ENCODE assay signal across 22 mouse cellular contexts in the genomic region with DNA sequence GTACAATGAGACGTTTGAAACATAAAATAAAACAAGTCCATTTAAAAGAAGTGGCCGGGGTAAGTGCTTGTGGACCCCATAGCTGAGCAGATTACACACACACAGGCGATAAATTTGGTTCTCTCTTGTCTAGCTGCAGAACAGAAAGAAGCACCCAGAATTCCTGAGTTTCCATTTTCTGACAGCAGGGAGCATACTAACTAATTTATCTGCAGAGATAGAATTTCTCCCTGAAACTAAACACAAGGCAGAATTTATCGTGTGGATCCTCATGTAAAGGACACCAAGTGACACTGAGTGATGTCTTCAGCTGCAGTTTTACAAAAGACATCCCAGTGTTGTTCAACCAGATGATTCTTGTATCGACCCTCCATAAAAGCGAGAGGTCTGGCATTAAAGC.
DNase-seq lines count a peak whose midpoint lies in the region; ATAC-seq and TF ChIP-seq lines count a peak whose summit lies in the region.
"Had no signal": no experiment of that assay in that cellular context is flagged by ENCODE, and none has a peak within 500 bp of the region (broad histone marks: within the 10 kb centered on the region; RNA-seq: fewer than 3 reads in every experiment).

No protein-coding gene starts in this region.

- H3K4me2 ChIP-seq in hindbrain, embryonic 12.5 days (replicated peaks): no peak overlapping the region
- no peak overlapping the region for H3K4me2 ChIP-seq in midbrain, embryonic 11.5 days
- H3K4me2 ChIP-seq: embryonic facial prominence, embryonic 13.5 days; heart, embryonic 11.5 days; hindbrain, embryonic 14.5 days; intestine, embryonic 15.5 days had no signal

- peaks cover 40% of the 10 kb centered on the region for H3K4me1 ChIP-seq in hindbrain, embryonic 10.5 days (replicated peaks)
- H3K4me1 ChIP-seq in hindbrain, embryonic 12.5 days: peaks cover 13% of the 10 kb centered on the region
- peaks cover 27% of the 10 kb centered on the region for H3K4me1 ChIP-seq in midbrain, embryonic 10.5 days
- peaks cover 8% of the 10 kb centered on the region for H3K4me1 ChIP-seq in midbrain, embryonic 11.5 days (ENCODE audit: control insufficient read depth, insufficient read depth, low read length)
- no peaks in the 10 kb centered on the region for H3K4me1 ChIP-seq in thymus, adult 2 months (replicated peaks; ENCODE audit: control insufficient read depth, insufficient read depth, low read length)
- H3K4me1 ChIP-seq: intestine, embryonic 15.5 days had no signal

- no peak for ATAC-seq in hindbrain, embryonic 12.5 days (ENCODE audit: low FRiP score)
- no peak for ATAC-seq in midbrain, embryonic 11.5 days (ENCODE audit: low FRiP score)
- ATAC-seq: intestine, embryonic 15.5 days; midbrain, embryonic 16.5 days had no signal

- no peaks in the 10 kb centered on the region for H3K36me3 ChIP-seq in hindbrain, embryonic 10.5 days
- H3K36me3 ChIP-seq in hindbrain, embryonic 12.5 days: no peaks in the 10 kb centered on the region
- no peaks in the 10 kb centered on the region for H3K36me3 ChIP-seq in midbrain, embryonic 10.5 days
- no peaks in the 10 kb centered on the region for H3K36me3 ChIP-seq in midbrain, embryonic 11.5 days (ENCODE audit: control insufficient read depth, insufficient read depth, low read length)
- no peaks in the 10 kb centered on the region for H3K36me3 ChIP-seq in thymus, adult 2 months (ENCODE audit: control insufficient read depth, insufficient read depth, low read length)
- H3K36me3 ChIP-seq: embryonic facial prominence, embryonic 13.5 days; G1E; intestine, embryonic 15.5 days had no signal

- H3K9ac ChIP-seq in hindbrain, embryonic 12.5 days: no peak overlapping the region
- H3K9ac ChIP-seq in midbrain, embryonic 11.5 days (ENCODE audit: low read length): no peak overlapping the region
- H3K9ac ChIP-seq: embryonic facial prominence, embryonic 13.5 days; hindbrain, embryonic 14.5 days; intestine, embryonic 15.5 days had no signal

- TF ChIP-seq POLR2A in thymus, adult 2 months (IDR thresholded peaks at IDR 0.05; ENCODE audit: control insufficient read depth, extremely low read depth, insufficient read depth, low read length, poor library complexity): no peak

- H3K4me3 ChIP-seq in hindbrain, embryonic 10.5 days: no peak overlapping the region
- no peak overlapping the region for H3K4me3 ChIP-seq in hindbrain, embryonic 12.5 days
- no peak overlapping the region for H3K4me3 ChIP-seq in midbrain, embryonic 10.5 days
- no peak overlapping the region for H3K4me3 ChIP-seq in midbrain, embryonic 11.5 days (ENCODE audit: low read depth, low read length)
- H3K4me3 ChIP-seq in thymus, adult 2 months (ENCODE audit: control insufficient read depth, insufficient read depth, low read length): no peak overlapping the region
- H3K4me3 ChIP-seq: embryonic facial prominence, embryonic 13.5 days; gastrocnemius, adult 2 months; intestine, embryonic 15.5 days had no signal

- no peak for DNase-seq in hindbrain, embryonic 10.5 days (ENCODE audit: low spot score)
- DNase-seq in midbrain, embryonic 10.5 days (ENCODE audit: low spot score): no peak
- DNase-seq in midbrain, embryonic 11.5 days (ENCODE audit: low spot score, missing footprints): no peak
- DNase-seq in brain, adult 2 months (ENCODE audit: low read depth, low spot score): peak; percentile 49
- DNase-seq in yolk sac, embryonic 10.5 days (ENCODE audit: low spot score): no peak
- DNase-seq in thymus, adult 2 months: no peak
- DNase-seq: adrenal gland, postnatal 14 days; cerebellum, adult 11 months; gastrocnemius, adult 2 months; heart, postnatal 10 days; kidney, adult 9 months; layer of hippocampus, postnatal 36 days; liver; lung, postnatal 14 days; thymus, postnatal 4 days had no signal

- 77% methylated on average over 6 of the region's 6 CpGs for WGBS in hindbrain, embryonic 10.5 days
- 66% methylated on average over 6 of the region's 6 CpGs for WGBS in hindbrain, embryonic 12.5 days
- 78% methylated on average over 6 of the region's 6 CpGs for WGBS in midbrain, embryonic 10.5 days
- WGBS in midbrain, embryonic 11.5 days: 76% methylated on average over 6 of the region's 6 CpGs
- 81% methylated on average over 6 of the region's 6 CpGs for WGBS in thymus, adult 2 months

- peak overlapping the region; percentile 81 for H3K27ac ChIP-seq in hindbrain, embryonic 10.5 days
- H3K27ac ChIP-seq in hindbrain, embryonic 12.5 days: no peak overlapping the region
- peak overlapping the region; percentile 75 for H3K27ac ChIP-seq in midbrain, embryonic 10.5 days (replicated peaks)
- H3K27ac ChIP-seq in midbrain, embryonic 11.5 days (ENCODE audit: low read depth, low read length): no peak overlapping the region
- no peak overlapping the region for H3K27ac ChIP-seq in thymus, adult 2 months (ENCODE audit: control insufficient read depth, insufficient read depth, low read length)
- H3K27ac ChIP-seq: embryonic facial prominence, embryonic 13.5 days; gastrocnemius, adult 2 months; hindbrain, embryonic 14.5 days; intestine, embryonic 15.5 days had no signal

- H3K9me3 ChIP-seq in hindbrain, embryonic 10.5 days: no peaks in the 10 kb centered on the region
- H3K9me3 ChIP-seq in hindbrain, embryonic 12.5 days (replicated peaks): no peaks in the 10 kb centered on the region
- no peaks in the 10 kb centered on the region for H3K9me3 ChIP-seq in midbrain, embryonic 10.5 days (replicated peaks)
- no peaks in the 10 kb centered on the region for H3K9me3 ChIP-seq in midbrain, embryonic 11.5 days (ENCODE audit: control insufficient read depth, low read length)
- H3K9me3 ChIP-seq: embryonic facial prominence, embryonic 13.5 days; intestine, embryonic 15.5 days had no signal

- TF ChIP-seq CTCF in thymus, adult 2 months (IDR thresholded peaks at IDR 0.05; ENCODE audit: borderline replicate concordance, control insufficient read depth, extremely low read depth, insufficient read depth, low read length, poor library complexity): no peak

- H3K27me3 ChIP-seq in hindbrain, embryonic 10.5 days (ENCODE audit: insufficient read depth, poor library complexity, severe bottlenecking): no peaks in the 10 kb centered on the region; the same call in 1 of the 2 replicates
- 0 out of 2 replicates have a peak, but pooled peaks cover 7% of the 10 kb centered on the region for H3K27me3 ChIP-seq in hindbrain, embryonic 12.5 days
- H3K27me3 ChIP-seq in midbrain, embryonic 10.5 days (ENCODE audit: low read depth, poor library complexity, severe bottlenecking): no peaks in the 10 kb centered on the region
- H3K27me3 ChIP-seq in midbrain, embryonic 11.5 days (ENCODE audit: control insufficient read depth, insufficient read depth, low read length): no peaks in the 10 kb centered on the region
- no peaks in the 10 kb centered on the region for H3K27me3 ChIP-seq in thymus, adult 2 months (ENCODE audit: control insufficient read depth, insufficient read depth, low read length)
- H3K27me3 ChIP-seq: embryonic facial prominence, embryonic 13.5 days; intestine, embryonic 15.5 days had no signal

Comparison
In these comparisons a context has a peak if more than half of its experiments do, and no peak if none do; other contexts are left out.
1. H3K27ac ChIP-seq: peak in hindbrain, embryonic 10.5 days (single experiment) and midbrain, embryonic 10.5 days (single experiment); none in hindbrain, embryonic 12.5 days (single experiment), midbrain, embryonic 11.5 days (single experiment) and thymus, adult 2 months (single experiment).